Mouse (Mus musculus): ENCODE measurements around the gene Ano1.

GRCm38 (mm10) chr7:144724283-144724682, 27.5 kb downstream of the Ano1 start:
- TF ChIP-seq CTCF (IDR thresholded peaks at IDR 0.05; ENCODE audit: extremely low read depth, insufficient read depth, insufficient read length, insufficient replicate concordance) (no peak), POLR2A (IDR thresholded peaks at IDR 0.05; ENCODE audit: low read depth, low read length) (no peak)

Data from spleen, adult 2 months (tissue).